Comparison of ENCODE assay signal across 23 mouse cellular contexts in genomic region chr10:116921416-116921815, GRCm38 (mm10). TPM values are rescaled to one million over a fixed set of nuclear protein-coding genes. Genes with fewer than 3 reads are reported as not detected.
DNase-seq lines count a peak whose midpoint lies in the region; ATAC-seq lines count a peak whose summit lies in the region.
"Had no signal": no experiment of that assay in that cellular context is flagged by ENCODE, and none has a peak within 500 bp of the region (broad histone marks: within the 10 kb centered on the region; RNA-seq: fewer than 3 reads in every experiment).

No protein-coding gene starts in this region.

- no peak overlapping the region for H3K4me2 ChIP-seq in heart, embryonic 12.5 days
- no peak overlapping the region for H3K4me2 ChIP-seq in limb, embryonic 11.5 days (ENCODE audit: low read depth, severe bottlenecking)
- no peak overlapping the region for H3K4me2 ChIP-seq in limb, embryonic 13.5 days (replicated peaks)

- no peak for ATAC-seq in heart, embryonic 12.5 days (ENCODE audit: insufficient number of reproducible peaks, low FRiP score)
- 0 out of 2 replicates have a peak, but pooled peaks have one; percentile 21 for ATAC-seq in limb, embryonic 11.5 days (ENCODE audit: insufficient number of reproducible peaks, low FRiP score, low TSS enrichment, low read depth)
- 0 out of 2 replicates have a peak, but pooled peaks have one; percentile 32 for ATAC-seq in limb, embryonic 13.5 days (ENCODE audit: low FRiP score, low read depth)
- ATAC-seq: Patski had no signal

- peak; percentile 60 for DNase-seq in heart, adult 11 months
- DNase-seq in limb, embryonic 11.5 days (ENCODE audit: low spot score) = no peak
- DNase-seq in limb, embryonic 10.5 days (ENCODE audit: low spot score) = no peak
- no peak for DNase-seq in embryo, embryonic 10.5 days (ENCODE audit: low spot score)
- DNase-seq: adrenal gland, adult 2 months; adrenal gland, adult 8-10 months; adrenal gland, postnatal 10 days; adrenal gland, postnatal 14 days; adrenal gland, postnatal 25 days; adrenal gland, postnatal 36 days; B cell, adult 2 months; cerebellum, adult 11 months; cerebellum, adult 11-12 months; cerebellum, adult 18-20 months had no signal

- H3K27me3 ChIP-seq in heart, embryonic 12.5 days (replicated peaks) = no peaks in the 10 kb centered on the region
- no peaks in the 10 kb centered on the region for H3K27me3 ChIP-seq in limb, embryonic 11.5 days (ENCODE audit: control insufficient read depth, insufficient read depth, low read length)
- H3K27me3 ChIP-seq in limb, embryonic 10.5 days (ENCODE audit: low read depth, poor library complexity, severe bottlenecking) = no peaks in the 10 kb centered on the region
- H3K27me3 ChIP-seq in limb, embryonic 13.5 days = no peaks in the 10 kb centered on the region
- H3K27me3 ChIP-seq: CH12.LX, Patski had no signal

- H3K27ac ChIP-seq in heart, embryonic 12.5 days (ENCODE audit: poor library complexity, severe bottlenecking) = no peak overlapping the region
- no peak overlapping the region for H3K27ac ChIP-seq in limb, embryonic 11.5 days (replicated peaks; ENCODE audit: low read depth, low read length)
- no peak overlapping the region for H3K27ac ChIP-seq in limb, embryonic 10.5 days
- H3K27ac ChIP-seq in limb, embryonic 13.5 days = no peak overlapping the region

- no peak overlapping the region for H3K4me3 ChIP-seq in heart, embryonic 12.5 days
- no peak overlapping the region for H3K4me3 ChIP-seq in limb, embryonic 11.5 days (ENCODE audit: low read depth, low read length)
- H3K4me3 ChIP-seq in limb, embryonic 10.5 days = no peak overlapping the region
- no peak overlapping the region for H3K4me3 ChIP-seq in limb, embryonic 13.5 days

- peaks cover 66% of the 10 kb centered on the region for H3K36me3 ChIP-seq in heart, embryonic 12.5 days
- peaks cover 2% of the 10 kb centered on the region; the same call in 1 of the 2 replicates for H3K36me3 ChIP-seq in limb, embryonic 11.5 days (ENCODE audit: control insufficient read depth, insufficient read depth, low read length)
- H3K36me3 ChIP-seq in limb, embryonic 10.5 days = peaks cover 71% of the 10 kb centered on the region
- H3K36me3 ChIP-seq in limb, embryonic 13.5 days = peaks cover 55% of the 10 kb centered on the region

- no peak overlapping the region for H3K9ac ChIP-seq in heart, embryonic 12.5 days
- no peak overlapping the region for H3K9ac ChIP-seq in limb, embryonic 11.5 days (ENCODE audit: low read length)
- H3K9ac ChIP-seq in limb, embryonic 13.5 days = no peak overlapping the region

- H3K9me3 ChIP-seq in heart, embryonic 12.5 days (replicated peaks) = no peaks in the 10 kb centered on the region
- no peaks in the 10 kb centered on the region for H3K9me3 ChIP-seq in limb, embryonic 11.5 days (ENCODE audit: control insufficient read depth, low read length)
- H3K9me3 ChIP-seq in limb, embryonic 10.5 days (replicated peaks) = no peaks in the 10 kb centered on the region
- no peaks in the 10 kb centered on the region for H3K9me3 ChIP-seq in limb, embryonic 13.5 days
- H3K9me3 ChIP-seq: G1E had no signal

- no peaks in the 10 kb centered on the region for H3K4me1 ChIP-seq in heart, embryonic 12.5 days (replicated peaks)
- H3K4me1 ChIP-seq in limb, embryonic 11.5 days (ENCODE audit: control insufficient read depth, insufficient read depth, low read length) = no peaks in the 10 kb centered on the region
- H3K4me1 ChIP-seq in limb, embryonic 10.5 days = peaks cover 3% of the 10 kb centered on the region; the same call in 1 of the 2 replicates
- no peaks in the 10 kb centered on the region for H3K4me1 ChIP-seq in limb, embryonic 13.5 days

- WGBS in heart, embryonic 12.5 days = 91% methylated on average over 15 of the region's 15 CpGs
- 91% methylated on average over 15 of the region's 15 CpGs for whole genome bisulfite sequencing in limb, embryonic 11.5 days
- WGBS in limb, embryonic 10.5 days = 89% methylated on average over 15 of the region's 15 CpGs
- WGBS in limb, embryonic 13.5 days = 88% methylated on average over 15 of the region's 15 CpGs

RNA-seq across cellular contexts. Expression of gene Myrfl, which starts 24.7 kb away (rescaled TPM):
- polyA plus RNA-seq in heart, embryonic 12.5 days (2016; fragmentation: Nextera tagmentation; extraction: Ambion mirVana) = 0.28 TPM in 2 replicates
- polyA plus RNA-seq in limb, embryonic 11.5 days (2014; fragmentation: Nextera tagmentation; extraction: Ambion mirVana) = 0.07 and 0.16 TPM in 2 replicates
- polyA plus RNA-seq in limb, embryonic 10.5 days (2016; fragmentation: Nextera tagmentation; extraction: Ambion mirVana) = 0.04 TPM in 1 of 2 replicates, not detected in the other
- 0.09 and 0.20 TPM in 2 replicates for polyA plus RNA-seq in limb, embryonic 13.5 days (2015; fragmentation: Nextera tagmentation; extraction: Ambion mirVana)
- polyA plus RNA-seq: activated CD4-positive, CD25-positive, alpha-beta regulatory T cell, adult 4 months; C2C12; G1E had no signal

RNA-seq across cellular contexts. Expression of gene Rab3ip, which starts 29.2 kb away (rescaled TPM):
- polyA plus RNA-seq in heart, embryonic 12.5 days (2016; fragmentation: Nextera tagmentation; extraction: Ambion mirVana) = 62.3 and 65.7 TPM in 2 replicates
- 43.1 and 43.5 TPM in 2 replicates for polyA plus RNA-seq in limb, embryonic 11.5 days (2014; fragmentation: Nextera tagmentation; extraction: Ambion mirVana)
- polyA plus RNA-seq in limb, embryonic 10.5 days (2016; fragmentation: Nextera tagmentation; extraction: Ambion mirVana) = 36.7 and 40.0 TPM in 2 replicates
- 38.6 and 40.4 TPM in 2 replicates for polyA plus RNA-seq in limb, embryonic 13.5 days (2015; fragmentation: Nextera tagmentation; extraction: Ambion mirVana)

RNA-seq across cellular contexts. Expression of gene Gm10271, which starts 51.0 kb away (rescaled TPM):
- polyA plus RNA-seq in heart, embryonic 12.5 days (2016; fragmentation: Nextera tagmentation; extraction: Ambion mirVana) = not detected in 2 replicates
- polyA plus RNA-seq in limb, embryonic 11.5 days (2014; fragmentation: Nextera tagmentation; extraction: Ambion mirVana) = not detected in 2 replicates
- not detected in 2 replicates for polyA plus RNA-seq in limb, embryonic 10.5 days (2016; fragmentation: Nextera tagmentation; extraction: Ambion mirVana)
- not detected in 2 replicates for polyA plus RNA-seq in limb, embryonic 13.5 days (2015; fragmentation: Nextera tagmentation; extraction: Ambion mirVana)
- polyA plus RNA-seq: activated CD4-positive, CD25-positive, alpha-beta regulatory T cell, adult 4 months; adrenal gland, adult 2 months; brain, embryonic 14.5 days; C2C12; CD4-positive, CD25-positive, alpha-beta regulatory T cell, adult 4 months; G1E; Patski had no signal
